ENCODE assay signal across 11 mouse cellular contexts in the genomic region with DNA sequence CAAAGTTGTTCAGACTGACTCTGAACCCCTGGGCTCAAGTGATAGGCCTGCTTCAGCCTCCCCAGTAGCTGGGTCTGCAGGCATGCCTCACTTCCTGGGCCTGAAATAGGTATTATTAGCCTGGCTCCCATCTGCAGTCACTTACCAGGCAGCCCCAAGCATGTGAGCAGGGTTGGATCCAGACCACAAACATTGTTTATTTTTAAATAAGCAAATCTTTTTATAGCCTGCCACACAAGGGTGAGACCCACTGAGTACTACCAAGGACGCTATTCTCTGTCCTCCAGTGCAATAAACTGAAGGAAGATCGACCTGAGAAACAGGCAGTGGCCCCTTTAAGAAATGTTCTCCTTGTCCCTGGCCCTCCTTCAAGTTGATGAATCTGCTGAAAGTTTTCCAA. TPM values are rescaled to one million over a fixed set of nuclear protein-coding genes. Genes with fewer than 3 reads are reported as not detected.
DNase-seq lines count a peak whose midpoint lies in the region; ATAC-seq and TF ChIP-seq lines count a peak whose summit lies in the region.
"Had no signal": no experiment of that assay in that cellular context is flagged by ENCODE, and none has a peak within 500 bp of the region (broad histone marks: within the 10 kb centered on the region; RNA-seq: fewer than 3 reads in every experiment).

No protein-coding gene starts in this region.

- peak overlapping the region; percentile 17; the same call in 1 of the 2 replicates for H3K27ac ChIP-seq in intestine, embryonic 14.5 days (ENCODE audit: low read depth)
- H3K27ac ChIP-seq in intestine, postnatal 0 days (ENCODE audit: low read depth, low read length), result no peak overlapping the region; the same call in 1 of the 2 replicates
- H3K27ac ChIP-seq in intestine, embryonic 15.5 days, result peak overlapping the region; percentile 75
- H3K27ac ChIP-seq in stomach, embryonic 16.5 days (ENCODE audit: low read length), result peak overlapping the region; percentile 47; the same call in 1 of the 2 replicates
- H3K27ac ChIP-seq: midbrain, embryonic 10.5 days; neural tube, embryonic 12.5 days had no signal

- no peak for ATAC-seq in intestine, embryonic 14.5 days (replicated peaks; ENCODE audit: low FRiP score, low TSS enrichment, low read depth)
- ATAC-seq in intestine, postnatal 0 days, result no peak
- no peak for ATAC-seq in megakaryocyte, adult 5-6 weeks (ENCODE audit: poor library complexity, severe bottlenecking)
- no peak for ATAC-seq in intestine, embryonic 15.5 days
- no peak for ATAC-seq in stomach, embryonic 16.5 days (ENCODE audit: insufficient read depth, low FRiP score)

- 8% methylated on average over 2 of the region's 2 CpGs for WGBS in intestine, embryonic 14.5 days
- 17% methylated on average over 2 of the region's 2 CpGs for WGBS in intestine, postnatal 0 days
- 21% methylated on average over 2 of the region's 2 CpGs for WGBS in intestine, embryonic 15.5 days
- 27% methylated on average over 2 of the region's 2 CpGs for WGBS in stomach, embryonic 16.5 days

- no peak overlapping the region for H3K4me2 ChIP-seq in intestine, embryonic 14.5 days (ENCODE audit: low read length)
- H3K4me2 ChIP-seq in intestine, postnatal 0 days (replicated peaks; ENCODE audit: low read depth), result no peak overlapping the region
- no peak overlapping the region for H3K4me2 ChIP-seq in intestine, embryonic 15.5 days (replicated peaks)
- H3K4me2 ChIP-seq in stomach, embryonic 16.5 days (ENCODE audit: low read depth, low read length), result no peak overlapping the region
- H3K4me2 ChIP-seq: neural tube, embryonic 12.5 days had no signal

- no peaks in the 10 kb centered on the region for H3K36me3 ChIP-seq in intestine, embryonic 14.5 days (ENCODE audit: control insufficient read depth, insufficient read depth, low read length)
- H3K36me3 ChIP-seq in intestine, postnatal 0 days (ENCODE audit: control insufficient read depth, insufficient read depth), result no peaks in the 10 kb centered on the region
- peaks cover 74% of the 10 kb centered on the region for H3K36me3 ChIP-seq in megakaryocyte, embryonic 14.5 days (replicated peaks; ENCODE audit: low read length)
- H3K36me3 ChIP-seq in intestine, embryonic 15.5 days, result no peaks in the 10 kb centered on the region
- no peaks in the 10 kb centered on the region for H3K36me3 ChIP-seq in stomach, embryonic 16.5 days (ENCODE audit: control insufficient read depth, insufficient read depth, low read length)
- H3K36me3 ChIP-seq: midbrain, embryonic 10.5 days; neural tube, embryonic 12.5 days had no signal

- DNase-seq in intestine, embryonic 14.5 days (ENCODE audit: low spot score), result no peak
- no peak for DNase-seq in testis, postnatal 10 days (ENCODE audit: low spot score)
- no peak for DNase-seq in adrenal gland, postnatal 14 days
- DNase-seq: cerebellum, postnatal 10 days had no signal

- TF ChIP-seq CTCF in intestine, postnatal 0 days (IDR thresholded peaks at IDR 0.05; ENCODE audit: low read depth), result no peak

- no peaks in the 10 kb centered on the region for H3K9me3 ChIP-seq in intestine, embryonic 14.5 days (ENCODE audit: control insufficient read depth, low read length)
- H3K9me3 ChIP-seq in intestine, postnatal 0 days (ENCODE audit: control insufficient read depth), result no peaks in the 10 kb centered on the region
- no peaks in the 10 kb centered on the region for H3K9me3 ChIP-seq in megakaryocyte, embryonic 14.5 days
- H3K9me3 ChIP-seq in intestine, embryonic 15.5 days, result no peaks in the 10 kb centered on the region
- H3K9me3 ChIP-seq in stomach, embryonic 16.5 days (replicated peaks; ENCODE audit: control insufficient read depth, low read length), result no peaks in the 10 kb centered on the region
- H3K9me3 ChIP-seq: midbrain, embryonic 10.5 days; neural tube, embryonic 12.5 days had no signal

- no peak overlapping the region for H3K4me3 ChIP-seq in intestine, embryonic 14.5 days (ENCODE audit: low read depth, low read length)
- no peak overlapping the region for H3K4me3 ChIP-seq in intestine, postnatal 0 days (ENCODE audit: low read depth, low read length)
- H3K4me3 ChIP-seq in megakaryocyte, embryonic 14.5 days (replicated peaks), result peak overlapping the region; percentile 74
- no peak overlapping the region for H3K4me3 ChIP-seq in intestine, embryonic 15.5 days (replicated peaks)
- H3K4me3 ChIP-seq in stomach, embryonic 16.5 days (replicated peaks; ENCODE audit: low read length), result no peak overlapping the region
- H3K4me3 ChIP-seq: midbrain, embryonic 10.5 days; neural tube, embryonic 12.5 days had no signal

- no peaks in the 10 kb centered on the region for H3K27me3 ChIP-seq in intestine, embryonic 14.5 days (replicated peaks; ENCODE audit: control insufficient read depth, insufficient read depth, low read length)
- H3K27me3 ChIP-seq in intestine, postnatal 0 days (replicated peaks; ENCODE audit: control insufficient read depth, insufficient read depth, low read length), result no peaks in the 10 kb centered on the region
- H3K27me3 ChIP-seq in megakaryocyte, embryonic 14.5 days (replicated peaks), result no peaks in the 10 kb centered on the region
- H3K27me3 ChIP-seq in intestine, embryonic 15.5 days (replicated peaks), result no peaks in the 10 kb centered on the region
- no peaks in the 10 kb centered on the region for H3K27me3 ChIP-seq in stomach, embryonic 16.5 days (ENCODE audit: control insufficient read depth, insufficient read depth, low read length)
- H3K27me3 ChIP-seq: neural tube, embryonic 12.5 days had no signal

- H3K9ac ChIP-seq in intestine, embryonic 14.5 days (ENCODE audit: low read length), result no peak overlapping the region
- no peak overlapping the region for H3K9ac ChIP-seq in intestine, postnatal 0 days (ENCODE audit: low read depth, low read length)
- H3K9ac ChIP-seq in intestine, embryonic 15.5 days, result no peak overlapping the region
- H3K9ac ChIP-seq in stomach, embryonic 16.5 days (ENCODE audit: low read length), result no peak overlapping the region
- H3K9ac ChIP-seq: neural tube, embryonic 12.5 days had no signal

- peaks cover 25% of the 10 kb centered on the region for H3K4me1 ChIP-seq in intestine, embryonic 14.5 days (replicated peaks; ENCODE audit: control insufficient read depth, insufficient read depth, low read length)
- H3K4me1 ChIP-seq in intestine, postnatal 0 days (replicated peaks; ENCODE audit: control insufficient read depth, insufficient read depth, low read length), result 0 out of 2 replicates have a peak, but pooled peaks cover 4% of the 10 kb centered on the region
- peaks cover 95% of the 10 kb centered on the region for H3K4me1 ChIP-seq in megakaryocyte, embryonic 14.5 days
- H3K4me1 ChIP-seq in intestine, embryonic 15.5 days (replicated peaks), result peaks cover 24% of the 10 kb centered on the region
- H3K4me1 ChIP-seq in stomach, embryonic 16.5 days (ENCODE audit: control insufficient read depth, insufficient read depth, low read length), result peaks cover 19% of the 10 kb centered on the region

RNA-seq across cellular contexts. Expression of a gene that starts 17.1 kb away (rescaled TPM):
- polyA plus RNA-seq in intestine, embryonic 14.5 days (2014; fragmentation: Nextera tagmentation; extraction: Ambion mirVana), result 31.1 and 31.4 TPM in 2 replicates
- polyA plus RNA-seq in intestine, postnatal 0 days (2015; fragmentation: Nextera tagmentation; extraction: Ambion mirVana), result 10.4 and 11.8 TPM in 2 replicates
- 44.7 and 52.5 TPM in 2 replicates for polyA plus RNA-seq in megakaryocyte, embryonic 14.5 days (2012; ENCODE audit: insufficient read depth, low replicate concordance)
- total RNA-seq in megakaryocyte, adult 5-6 weeks (2015), result 62.0 and 64.1 TPM in 2 replicates
- 39.0 and 48.7 TPM in 2 replicates for total RNA-seq in megakaryocyte, adult 5-6 weeks (2017)
- 22.7 and 27.3 TPM in 2 replicates for polyA plus RNA-seq in intestine, embryonic 15.5 days (2015; fragmentation: Nextera tagmentation; extraction: Ambion mirVana)
- polyA plus RNA-seq in stomach, embryonic 16.5 days (2015; fragmentation: Nextera tagmentation; extraction: Ambion mirVana), result 34.6 and 36.8 TPM in 2 replicates
- 53.0 and 66.5 TPM in 2 replicates for total RNA-seq in adrenal gland, postnatal 14 days (2021)

RNA-seq across cellular contexts. Expression of a gene that starts 27.4 kb away (rescaled TPM):
- 26.9 and 35.0 TPM in 2 replicates for polyA plus RNA-seq in intestine, embryonic 14.5 days (2014; fragmentation: Nextera tagmentation; extraction: Ambion mirVana)
- polyA plus RNA-seq in intestine, postnatal 0 days (2015; fragmentation: Nextera tagmentation; extraction: Ambion mirVana), result 46.8 and 48.3 TPM in 2 replicates
- polyA plus RNA-seq in megakaryocyte, embryonic 14.5 days (2012; ENCODE audit: insufficient read depth, low replicate concordance), result 5.0 and 11.9 TPM in 2 replicates
- 22.1 and 22.2 TPM in 2 replicates for total RNA-seq in megakaryocyte, adult 5-6 weeks (2015)
- 29.2 and 32.1 TPM in 2 replicates for total RNA-seq in megakaryocyte, adult 5-6 weeks (2017)
- polyA plus RNA-seq in intestine, embryonic 15.5 days (2015; fragmentation: Nextera tagmentation; extraction: Ambion mirVana), result 30.0 and 31.1 TPM in 2 replicates
- 34.8 and 39.3 TPM in 2 replicates for polyA plus RNA-seq in stomach, embryonic 16.5 days (2015; fragmentation: Nextera tagmentation; extraction: Ambion mirVana)
- 46.8 and 48.1 TPM in 2 replicates for total RNA-seq in adrenal gland, postnatal 14 days (2021)
